Mouse (Mus musculus) liver, adult 2 months (tissue): ENCODE measurements around the gene Podnl1. TPM values are rescaled to one million over a fixed set of nuclear protein-coding genes. Genes with fewer than 3 reads are reported as not detected.

ENCODE experiments used
- DNase-seq: peaks from one replicate; pipeline ENCODE4 v3.0.0-alpha.2; 2011; ENCODE audit warnings: low read depth, low spot score; ENCODE audit errors: extremely low read depth
- H3K27ac ChIP-seq: fragments of 200-500 bp; replicated peaks from 2 replicates; pipeline ENCODE4 v1.5.1; 2012; ENCODE audit warnings: low read depth, mild to moderate bottlenecking, control low read depth, inconsistent platforms, low read length; ENCODE audit not compliant: insufficient read depth
- H3K27me3 ChIP-seq: fragments of 200-500 bp; 2 replicates; pipeline ENCODE4 v1.6.1; 2012; ENCODE audit warnings: mild to moderate bottlenecking, moderate library complexity, low read length, inconsistent platforms; ENCODE audit not compliant: control insufficient read depth, insufficient read depth
- H3K36me3 ChIP-seq: fragments of 200-500 bp; 2 replicates; pipeline ENCODE4 v1.6.1; 2012; ENCODE audit warnings: low read length, inconsistent platforms; ENCODE audit not compliant: control insufficient read depth, insufficient read depth
- H3K4me1 ChIP-seq: fragments of 200-500 bp; 2 replicates; pipeline ENCODE4 v1.6.1; 2011; ENCODE audit warnings: low read length; ENCODE audit not compliant: control insufficient read depth, insufficient read depth
- H3K4me3 ChIP-seq: fragments of 200-500 bp; 2 replicates; pipeline ENCODE4 v1.5.1; 2011; ENCODE audit warnings: low read depth, mild to moderate bottlenecking, control low read depth, low read length, moderate library complexity; ENCODE audit not compliant: insufficient read depth
- H3K79me2 ChIP-seq: fragments of 200-500 bp; 2 replicates; pipeline ENCODE4 v1.6.1; 2012; ENCODE audit warnings: inconsistent platforms, mild to moderate bottlenecking, low read length, moderate library complexity; ENCODE audit not compliant: control insufficient read depth, insufficient read depth
- H3K9ac ChIP-seq: fragments of 200-500 bp; 2 replicates; pipeline ENCODE4 v1.6.1; 2012; ENCODE audit warnings: low read depth, mild to moderate bottlenecking, control low read depth, inconsistent platforms, low read length
- CTCF ChIP-seq: fragments of 200-500 bp; IDR thresholded peaks from 2 replicates; pipeline ENCODE4 v1.5.1; 2011; ENCODE audit warnings: low read depth, low read length, control low read depth
- POLR2A ChIP-seq: fragments of 200-500 bp; IDR thresholded peaks from 2 replicates; pipeline ENCODE4 v1.6.1; 2011; ENCODE audit warnings: low read length, control low read depth; ENCODE audit not compliant: insufficient read depth; ENCODE audit errors: extremely low read depth
- WGBS: fragments of 180-500 bp; shearing (Covaris S2); methylation state at CpG from one replicate; pipeline ENCODE4 v1.1.7; 2018; 5-methylcytosine and 5-hydroxymethylcytosine counted together
- polyA plus RNA-seq: library from polyadenylated mRNA; depleted of rRNA; stranded (reverse); fragments of >200 nt; gene quantifications from 2 replicates; pipeline ENCODE4 v1.2.3, GENCODE M21; 2012
- total RNA-seq: library from RNA; depleted of rRNA; stranded (reverse); fragments of >200 nt; gene quantifications from 2 replicates; pipeline ENCODE4 v1.2.3, GENCODE M21; 2014

Gene Podnl1
- total and polyA plus RNA-seq, 2 experiments, result 0.86 TPM; not detected in 1

DNA sequence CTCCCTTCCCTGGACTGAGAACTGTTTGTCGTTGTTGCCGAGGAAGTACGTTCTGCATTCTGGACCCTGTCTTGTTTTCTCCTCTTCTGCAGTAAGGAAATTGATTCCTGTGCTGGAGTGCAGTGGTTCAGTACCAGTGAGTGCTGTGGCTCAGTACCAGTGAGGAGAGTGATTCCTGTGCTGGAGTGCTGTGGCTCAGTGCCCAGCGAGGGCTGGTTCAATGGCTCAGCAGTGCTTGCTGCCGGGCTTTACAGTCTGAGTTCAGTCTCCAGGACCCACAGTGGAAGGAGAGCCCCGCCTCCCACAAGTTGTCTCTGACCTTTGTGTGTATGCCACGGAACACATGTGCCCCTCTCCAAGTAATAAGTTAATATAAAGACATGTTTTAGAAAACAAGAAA lies 38.6 kb upstream of the Podnl1 start:
- Histone ChIP-seq H3K79me2 (no peaks in the 10 kb centered on the region), H3K9ac (no peak overlapping the region), H3K27me3 (no peaks in the 10 kb centered on the region), H3K4me1 (peaks cover 4% of the 10 kb centered on the region), H3K36me3 (no peaks in the 10 kb centered on the region), H3K4me3 (no peak overlapping the region), H3K27ac (no peak overlapping the region)
- 92% methylated on average over 7 of the region's 7 CpGs for WGBS
- no peak for DNase-seq
- TF ChIP-seq CTCF (no peak), POLR2A (no peak)

DNA sequence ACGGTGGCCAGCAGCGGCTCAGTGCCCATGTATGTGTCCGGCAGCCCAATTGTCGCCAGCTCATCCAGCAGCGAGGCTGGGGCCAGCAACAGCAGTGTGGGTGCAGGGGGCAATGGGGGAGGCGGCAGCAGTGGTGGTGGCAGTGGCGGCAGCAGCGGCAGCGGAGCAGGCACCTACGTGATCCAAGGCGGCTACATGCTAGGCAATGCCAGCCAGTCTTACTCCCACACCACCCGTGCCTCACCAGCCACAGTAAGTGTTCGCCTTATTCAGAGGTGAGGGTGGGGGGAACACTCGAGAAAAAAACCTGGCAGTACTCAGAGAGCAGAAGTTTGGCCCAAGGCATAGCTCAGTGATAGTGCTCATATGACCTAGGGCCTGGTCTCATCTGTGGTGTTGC lies 38.0 kb upstream of the Podnl1 start:
- no peak for TF ChIP-seq CTCF
- TF ChIP-seq POLR2A, result no peak
- no peaks in the 10 kb centered on the region for H3K79me2 ChIP-seq
- peaks cover 2% of the 10 kb centered on the region for H3K4me1 ChIP-seq
- no peaks in the 10 kb centered on the region for H3K36me3 ChIP-seq
- 95% methylated on average over 14 of the region's 14 CpGs for WGBS
- no peaks in the 10 kb centered on the region for H3K27me3 ChIP-seq
- no peak overlapping the region for H3K4me3 ChIP-seq
- DNase-seq, result no peak
- no peak overlapping the region for H3K9ac ChIP-seq
- H3K27ac ChIP-seq, result no peak overlapping the region

- no peaks in the 10 kb centered on the region; the same call in 1 of the 2 replicates for H3K36me3 ChIP-seq
Measured at GRCm38 (mm10) chr8:84089277-84089676, 36.5 kb upstream of the Podnl1 start.

GRCm38 (mm10) chr8:84090585-84090984 lies 35.2 kb upstream of the Podnl1 start:
- no peak for TF ChIP-seq POLR2A
- TF ChIP-seq CTCF, result no peak

More at GRCm38 (mm10) chr8:84089277-84089676, 36.5 kb upstream of the Podnl1 start:
- Histone ChIP-seq H3K27me3 (no peaks in the 10 kb centered on the region), H3K9ac (no peak overlapping the region), H3K79me2 (no peaks in the 10 kb centered on the region), H3K27ac (no peak overlapping the region), H3K4me3 (no peak overlapping the region), H3K4me1 (no peaks in the 10 kb centered on the region)
- 81% methylated on average over 9 of the region's 9 CpGs for WGBS
- DNase-seq, result no peak
- TF ChIP-seq CTCF (no peak), POLR2A (no peak)

DNA sequence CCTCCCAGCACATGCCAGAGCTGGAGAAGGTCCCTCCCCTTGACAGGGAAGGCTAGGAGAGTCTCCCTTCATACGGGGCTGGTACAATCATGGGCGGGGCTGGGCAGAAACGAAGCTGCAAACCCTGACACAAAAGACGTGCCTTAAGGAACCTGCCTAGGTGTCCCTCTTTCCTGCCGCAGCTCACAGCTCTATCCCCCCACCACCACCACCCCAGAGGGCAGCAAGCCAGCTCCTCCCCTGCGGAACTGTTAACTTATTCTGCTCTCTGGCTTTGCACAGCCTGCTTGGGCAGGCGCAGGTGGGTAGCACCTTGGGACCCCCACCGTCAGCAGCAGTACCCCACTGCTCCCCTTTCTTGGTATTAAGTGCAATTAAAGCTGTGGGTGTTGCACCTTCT lies 29.7 kb upstream of the Podnl1 start:
- TF ChIP-seq CTCF, result no peak
- TF ChIP-seq POLR2A, result no peak
- 86% methylated on average over 8 of the region's 8 CpGs for WGBS
- no peaks in the 10 kb centered on the region; the same call in 1 of the 2 replicates for H3K36me3 ChIP-seq
- DNase-seq, result no peak
- H3K27ac ChIP-seq, result no peak overlapping the region
- H3K79me2 ChIP-seq, result no peaks in the 10 kb centered on the region
- H3K4me3 ChIP-seq, result no peak overlapping the region
- H3K9ac ChIP-seq, result no peak overlapping the region
- H3K27me3 ChIP-seq, result no peaks in the 10 kb centered on the region
- H3K4me1 ChIP-seq, result no peaks in the 10 kb centered on the region

More at GRCm38 (mm10) chr8:84090585-84090984, 35.2 kb upstream of the Podnl1 start:
- Histone ChIP-seq H3K27ac (no peak overlapping the region), H3K36me3 (no peaks in the 10 kb centered on the region; the same call in 1 of the 2 replicates), H3K9ac (no peak overlapping the region), H3K4me3 (no peak overlapping the region), H3K79me2 (no peaks in the 10 kb centered on the region), H3K27me3 (no peaks in the 10 kb centered on the region), H3K4me1 (no peaks in the 10 kb centered on the region)
- 78% methylated on average over 8 of the region's 8 CpGs for WGBS
- no peak for DNase-seq

- 89% methylated on average over 7 of the region's 7 CpGs for WGBS
- H3K9ac ChIP-seq, result no peak overlapping the region
- H3K27me3 ChIP-seq, result no peaks in the 10 kb centered on the region
- no peak for TF ChIP-seq CTCF
- TF ChIP-seq POLR2A, result no peak
- H3K36me3 ChIP-seq, result no peaks in the 10 kb centered on the region; the same call in 1 of the 2 replicates
- no peak overlapping the region for H3K4me3 ChIP-seq
- peaks cover 5% of the 10 kb centered on the region; the same call in 1 of the 2 replicates for H3K79me2 ChIP-seq
- H3K4me1 ChIP-seq, result no peaks in the 10 kb centered on the region
- H3K27ac ChIP-seq, result no peak overlapping the region
- DNase-seq, result no peak
Measured at GRCm38 (mm10) chr8:84098376-84098775, 27.4 kb upstream of the Podnl1 start.
